Mouse (Mus musculus) embryo, embryonic 11 days (tissue): ENCODE results near the gene Hipk2.

Experiments
- DNase-seq: peaks from one replicate; pipeline ENCODE4 v3.0.0-alpha.2; 2015

Gene Hipk2

DNA sequence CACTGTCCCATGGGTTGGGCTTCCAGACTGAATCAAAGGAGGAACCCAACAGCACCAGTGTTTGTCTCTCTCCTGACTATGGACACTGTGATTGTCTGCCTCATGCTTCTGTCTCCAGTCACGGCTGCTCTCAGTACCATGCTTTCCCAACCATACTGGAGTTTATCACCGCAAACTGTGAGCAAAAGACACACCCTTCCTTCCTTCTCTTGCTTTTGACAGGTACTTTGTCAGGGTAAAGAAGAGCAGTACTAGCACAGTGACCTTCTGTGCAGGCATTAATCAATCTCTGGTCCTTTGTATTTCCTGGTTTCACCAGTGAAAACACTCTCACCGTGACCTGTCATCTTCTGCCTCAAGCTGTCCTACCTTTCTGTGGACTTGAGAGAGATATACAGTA lies 25.7 kb upstream of the Hipk2 start:
- no peak for DNase-seq

DNA sequence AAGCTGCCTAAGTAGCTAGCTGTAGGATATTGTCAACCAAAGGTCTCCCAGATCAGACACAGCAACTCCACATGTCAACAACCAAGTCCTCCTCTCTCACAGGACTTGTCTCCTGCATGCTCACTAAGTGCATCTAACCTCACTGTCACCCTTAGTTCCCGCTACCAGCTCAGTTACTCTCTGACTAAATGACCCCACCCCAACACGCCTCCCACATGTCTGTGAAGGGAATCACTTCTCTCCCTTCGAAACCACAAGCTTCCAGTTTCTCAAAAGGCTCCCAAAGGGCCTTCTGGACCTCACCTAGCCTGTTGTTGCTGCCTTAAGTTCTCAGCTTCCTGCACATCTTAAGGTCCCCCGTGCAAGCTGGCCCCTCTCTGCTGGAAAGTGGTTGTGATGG lies 25.2 kb upstream of the Hipk2 start:
- no peak for DNase-seq

DNA sequence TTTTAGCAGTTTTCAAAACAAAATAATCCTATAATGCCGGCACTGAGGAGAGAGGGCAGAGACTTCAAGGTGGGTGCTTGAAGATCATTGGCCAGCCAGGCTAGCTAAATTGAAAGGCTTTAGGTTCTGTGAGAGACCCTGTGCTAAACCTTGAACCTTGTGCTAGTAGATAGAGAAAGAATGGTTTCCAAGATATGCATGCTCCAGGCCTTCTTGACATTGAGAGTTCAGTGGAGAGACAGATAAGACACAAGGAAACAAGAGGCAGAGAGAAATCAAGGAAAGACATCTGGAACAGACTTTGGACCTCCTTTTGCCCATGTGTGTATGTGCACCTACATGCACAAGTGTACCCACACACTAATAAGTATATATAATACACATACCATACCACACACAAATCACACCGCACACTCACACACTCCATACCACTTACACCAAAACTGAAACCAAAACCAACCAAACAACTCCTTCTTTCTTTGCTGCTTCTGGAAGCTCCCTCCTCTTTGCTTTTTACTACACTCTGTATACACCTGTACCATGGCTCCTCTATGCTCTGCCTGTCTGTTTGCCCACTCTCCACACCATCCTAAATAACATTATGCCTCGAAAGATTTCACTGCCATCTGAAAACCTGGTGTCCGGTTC lies 24.6 kb upstream of the Hipk2 start:
- DNase-seq = no peak

DNA sequence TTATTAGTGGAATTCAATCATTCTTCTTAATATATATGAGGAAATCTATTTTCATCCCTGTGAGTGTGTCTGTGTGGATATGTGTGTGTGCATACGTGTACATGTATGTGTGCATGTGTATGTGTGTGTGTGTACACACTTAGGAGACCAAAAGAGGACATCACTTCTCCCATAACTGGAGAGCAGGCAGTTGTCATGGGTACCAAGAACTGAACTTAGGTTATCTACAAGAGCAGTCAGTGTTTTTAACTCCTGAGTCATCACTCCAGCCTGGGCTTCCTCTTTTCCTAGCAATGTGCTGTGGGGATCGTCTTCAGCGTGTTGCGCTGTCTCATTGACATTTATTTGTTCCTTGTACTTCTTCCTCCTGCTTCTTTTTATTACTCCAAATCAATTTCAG lies 24.1 kb upstream of the Hipk2 start:
- no peak for DNase-seq

DNA sequence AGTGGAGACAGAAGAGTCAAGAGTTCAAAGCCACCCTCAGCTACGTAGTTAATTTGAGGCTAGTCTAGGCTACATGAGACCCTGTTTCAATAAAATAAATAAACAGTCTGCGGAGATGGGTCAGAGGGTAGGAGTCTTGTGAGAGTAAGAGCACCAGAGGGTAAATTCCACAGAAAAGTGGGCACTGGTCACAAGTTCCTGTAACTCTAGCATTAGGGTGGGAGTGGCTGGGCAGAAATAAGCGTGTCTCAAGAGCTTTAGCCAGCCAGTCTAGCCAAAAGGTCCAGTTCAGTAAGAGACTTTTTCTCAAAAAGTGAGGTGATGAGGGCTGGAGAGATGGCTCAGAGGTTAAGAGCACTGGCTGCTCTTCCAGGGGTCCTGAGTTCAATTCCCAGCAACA lies 17.6 kb upstream of the Hipk2 start:
- peak; percentile 14 for DNase-seq

DNA sequence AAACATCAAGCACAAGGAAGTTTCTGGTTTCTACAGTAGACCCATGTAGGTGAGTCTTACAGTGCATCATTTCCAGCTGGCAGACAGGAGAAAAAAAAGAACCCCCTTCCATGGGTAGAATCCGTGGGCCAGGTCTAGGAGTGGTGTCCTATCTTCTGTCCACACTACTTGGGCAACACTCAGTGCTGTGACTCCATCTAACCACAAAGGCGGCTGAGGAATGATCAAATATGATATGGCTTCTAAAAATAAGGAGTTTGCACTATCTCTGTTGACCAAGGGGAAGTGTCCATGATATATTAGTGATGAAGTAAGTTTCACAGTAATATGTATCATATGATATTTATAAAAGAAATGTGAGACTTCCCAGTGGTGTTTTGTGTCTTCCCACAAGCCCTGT lies 16.1 kb upstream of the Hipk2 start:
- no peak for DNase-seq

DNA sequence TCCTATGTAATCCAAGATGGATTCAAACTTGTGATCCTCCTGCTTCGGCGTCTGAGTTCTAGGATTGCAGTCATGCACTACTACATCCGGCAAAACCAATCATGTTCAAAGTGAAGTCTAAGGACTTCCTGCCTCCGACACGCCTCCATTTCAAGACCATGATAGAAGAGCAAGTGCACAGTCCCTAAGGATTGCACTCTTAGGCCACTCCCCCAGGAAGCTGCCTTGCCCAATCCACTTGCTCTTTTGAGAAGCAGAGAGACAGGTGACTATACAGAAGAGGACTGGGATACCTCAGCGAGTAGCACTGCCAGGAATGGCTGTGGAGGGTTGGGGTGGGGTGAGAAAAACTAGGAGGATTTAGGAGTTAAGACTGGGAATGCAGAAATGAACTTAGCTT lies 13.2 kb upstream of the Hipk2 start:
- DNase-seq = no peak

DNA sequence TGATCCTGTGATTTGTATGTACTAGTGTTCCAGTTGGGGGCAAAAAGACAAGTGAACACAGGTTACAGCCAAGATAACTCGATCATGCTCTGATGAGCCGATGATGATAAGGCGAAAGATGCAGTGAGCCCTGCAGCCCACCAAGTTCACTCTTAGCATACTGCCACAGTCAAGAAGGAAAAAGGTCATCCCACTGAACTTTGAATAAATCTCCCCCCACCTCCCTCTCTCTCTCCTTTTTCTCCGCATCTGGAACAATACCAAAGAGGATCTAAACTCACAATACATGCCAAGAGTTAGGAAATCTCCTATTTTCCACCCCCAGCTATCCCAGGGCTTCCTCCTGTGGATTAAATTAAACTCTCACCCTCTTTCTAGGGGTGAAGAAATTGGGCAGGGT lies 11.5 kb upstream of the Hipk2 start:
- no peak for DNase-seq

DNA sequence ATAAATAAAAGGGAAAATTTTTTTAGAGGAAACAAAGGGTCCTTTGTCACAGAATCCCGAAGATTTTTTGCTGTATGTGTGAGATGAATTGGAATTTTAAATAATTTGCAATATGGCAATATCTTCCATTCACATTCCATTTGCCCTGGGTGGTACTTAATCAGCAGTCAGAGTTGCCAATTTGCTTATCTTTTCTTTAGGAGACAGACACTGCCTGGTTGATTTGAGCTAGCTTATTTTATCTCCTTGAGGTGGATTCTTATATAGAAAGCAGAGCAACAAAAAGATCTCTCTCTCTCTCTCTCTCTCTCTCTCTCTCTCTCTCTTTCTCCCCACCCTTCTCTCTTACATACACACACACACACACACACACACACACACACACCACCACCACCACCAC lies 9.2 kb upstream of the Hipk2 start:
- DNase-seq = no peak

DNA sequence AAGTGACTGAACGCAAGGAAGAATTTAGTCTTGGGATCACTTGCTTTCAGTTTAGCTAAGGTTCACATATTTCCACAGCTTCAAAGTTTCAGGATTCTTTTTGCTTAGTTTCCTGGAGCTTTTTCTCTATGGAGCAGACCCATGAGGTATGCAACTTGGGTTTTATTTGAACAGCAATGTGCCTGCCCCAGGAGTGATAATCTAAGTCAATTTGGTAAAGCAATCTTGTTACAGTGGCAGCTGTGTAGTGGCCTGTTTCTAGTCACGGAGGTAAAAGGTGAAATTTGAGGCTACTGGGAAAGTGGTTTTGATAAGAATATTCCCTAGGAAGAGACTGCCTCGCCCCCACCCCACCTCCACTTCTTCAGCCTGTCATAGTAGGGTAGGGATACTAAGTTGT lies 8.5 kb upstream of the Hipk2 start:
- DNase-seq = no peak

DNA sequence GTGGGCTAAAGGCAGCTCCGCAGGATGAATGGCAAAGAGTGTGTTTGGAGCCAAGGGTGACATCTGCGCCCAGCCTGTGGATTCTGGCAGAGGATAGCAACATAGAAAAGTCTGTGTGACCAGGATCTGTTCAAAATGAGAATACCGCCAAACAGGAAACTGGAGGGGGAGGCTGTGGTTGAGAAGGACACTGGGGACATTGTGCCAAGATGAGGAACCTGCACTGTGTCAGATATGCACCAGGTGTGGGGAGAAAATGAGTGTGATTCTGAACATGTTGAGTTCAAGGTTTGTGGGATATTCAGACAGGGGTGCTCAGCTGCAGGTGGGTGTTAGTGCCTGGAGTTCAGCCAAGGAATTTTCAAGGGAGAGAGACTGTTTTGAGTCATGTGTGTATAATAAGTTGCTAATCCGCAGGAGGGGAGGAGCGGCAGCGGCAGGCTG lies 6.8 kb upstream of the Hipk2 start:
- DNase-seq = no peak

DNA sequence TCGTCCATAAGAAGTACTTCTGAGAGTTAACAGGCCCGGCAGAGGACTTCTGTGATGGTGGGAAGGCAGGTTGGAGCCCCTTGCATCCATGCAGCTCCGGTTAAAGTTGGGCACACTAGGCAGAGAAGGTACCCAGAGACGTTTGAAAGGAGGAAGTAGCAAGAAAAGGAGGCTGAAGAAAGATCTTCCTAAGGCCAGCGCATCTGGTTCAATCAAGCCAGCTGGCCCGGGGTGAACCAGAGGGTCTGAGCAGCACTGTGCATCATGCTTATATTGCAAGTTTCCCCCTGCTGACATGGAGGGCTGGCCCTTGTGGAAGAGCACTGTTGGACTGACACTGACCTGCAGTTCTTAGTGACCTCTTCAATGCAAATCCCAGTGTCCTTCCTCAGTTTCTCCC lies 6.0 kb upstream of the Hipk2 start:
- no peak for DNase-seq

DNA sequence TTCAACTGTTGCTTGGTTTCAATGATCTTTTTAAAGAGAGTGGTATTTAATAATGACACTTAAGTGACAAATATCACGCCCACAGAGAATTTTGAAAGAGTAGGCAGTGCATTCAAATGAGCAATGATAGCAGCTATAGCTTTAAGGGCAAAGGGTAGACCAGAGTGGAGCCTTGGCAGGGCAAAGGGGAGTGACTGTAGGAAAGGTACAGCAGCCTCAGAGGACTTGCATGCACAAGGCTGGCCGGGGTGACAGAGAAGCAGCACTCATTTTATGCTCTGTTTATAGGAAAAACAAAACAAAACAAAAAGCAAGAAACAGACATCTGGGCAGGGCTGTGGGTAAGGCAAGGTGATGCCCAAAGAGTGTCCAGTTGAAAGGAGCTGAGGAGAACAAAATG lies 5.5 kb upstream of the Hipk2 start:
- DNase-seq = no peak

DNA sequence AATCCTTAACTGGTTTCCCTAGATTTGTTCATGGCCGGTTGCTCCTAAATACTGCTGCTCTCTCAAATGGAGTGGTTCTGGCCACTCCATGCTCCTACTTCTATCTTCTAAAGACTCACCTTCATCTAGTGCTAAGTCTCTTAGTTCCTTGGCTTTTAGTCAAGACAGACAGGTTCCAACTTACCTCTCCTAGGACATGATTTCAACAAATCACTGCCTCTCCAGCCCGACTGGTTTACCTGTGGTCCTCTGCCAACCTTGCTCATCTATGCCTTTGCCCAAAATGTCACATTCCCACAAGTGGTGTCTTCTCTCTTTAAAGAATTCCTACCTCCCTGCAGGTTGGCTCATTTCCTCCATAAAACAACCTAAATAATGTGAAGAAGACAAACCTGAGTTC lies 1.7 kb upstream of the Hipk2 start:
- no peak for DNase-seq

DNA sequence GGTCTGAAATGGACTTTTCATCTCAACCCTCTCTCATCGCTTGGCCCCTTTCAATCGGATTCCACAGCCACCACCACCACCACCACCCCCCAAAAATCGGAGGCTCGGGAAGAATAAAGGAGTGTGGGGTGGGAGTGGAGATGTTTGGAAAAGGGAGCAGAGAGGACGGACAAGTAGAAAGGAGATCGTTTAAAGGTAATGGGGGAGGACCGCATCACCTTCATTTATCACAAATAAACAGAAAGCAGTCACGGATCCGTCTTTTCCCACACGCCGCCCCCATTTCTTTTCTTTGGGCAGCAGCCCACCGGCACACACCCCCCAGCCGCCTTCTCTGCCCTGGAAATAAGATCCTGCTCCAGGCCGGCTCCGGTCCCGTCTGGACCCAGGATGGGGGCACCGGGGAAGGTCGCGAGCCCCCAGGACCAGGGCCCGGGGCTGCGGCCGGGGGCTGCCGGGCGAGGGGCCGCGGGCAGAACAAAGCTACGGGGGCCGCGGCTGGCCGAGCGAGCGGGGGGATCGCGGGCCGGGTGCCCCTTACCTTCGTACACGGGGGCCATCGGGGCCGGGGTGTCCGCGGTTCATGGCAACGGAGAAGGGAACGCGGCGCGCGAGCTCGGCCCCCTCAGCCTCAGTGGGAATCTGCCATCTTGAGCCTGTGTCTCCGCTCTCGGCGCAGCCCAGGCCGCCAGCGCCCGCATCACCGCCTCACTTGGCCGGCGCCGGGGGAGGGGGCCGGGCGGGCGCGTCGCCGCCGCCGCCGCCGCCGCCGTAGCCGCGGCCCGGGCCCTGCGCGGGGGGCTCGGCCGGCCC lies 501 bp downstream of the Hipk2 start, which contains the start of gene Tbxas1:
TSS of gene Tbxas1 (plus strand) at position 147 of the 813 bp plus-strand sequence.
- peak; percentile 79 for DNase-seq

DNA sequence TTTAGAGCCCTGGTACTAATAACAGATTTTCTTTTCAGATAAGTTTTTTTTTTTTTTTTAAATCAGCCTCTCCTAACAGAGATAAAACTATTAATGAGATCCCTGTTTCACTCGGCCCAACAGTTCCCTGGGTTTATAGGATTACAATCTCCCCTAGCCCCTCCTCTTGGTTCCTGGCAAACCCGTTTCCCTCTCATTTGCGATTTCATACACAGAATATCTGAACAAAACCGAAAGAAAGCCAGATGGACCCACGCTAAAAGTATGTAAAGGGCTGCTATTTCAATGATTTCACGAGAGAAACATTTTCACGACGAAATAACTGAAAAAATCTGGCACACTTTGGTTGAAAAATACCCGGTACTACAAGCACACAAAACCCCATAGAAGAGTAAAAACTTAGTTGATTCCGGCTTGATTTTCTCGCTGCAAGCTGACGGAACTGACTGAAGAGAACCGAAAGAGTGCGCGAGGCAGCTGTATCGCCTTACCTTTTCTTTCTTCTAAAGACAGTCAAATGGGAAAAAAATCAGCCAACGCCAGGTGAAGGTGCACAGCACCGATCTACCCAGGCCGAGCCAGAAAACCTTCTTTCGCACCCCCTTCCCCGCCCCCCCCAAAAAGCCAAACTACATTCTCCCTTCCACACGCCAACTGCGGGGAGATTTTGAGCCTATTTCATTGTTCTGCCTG lies 1.3 kb downstream of the Hipk2 start:
- DNase-seq = peak; percentile 57

DNA sequence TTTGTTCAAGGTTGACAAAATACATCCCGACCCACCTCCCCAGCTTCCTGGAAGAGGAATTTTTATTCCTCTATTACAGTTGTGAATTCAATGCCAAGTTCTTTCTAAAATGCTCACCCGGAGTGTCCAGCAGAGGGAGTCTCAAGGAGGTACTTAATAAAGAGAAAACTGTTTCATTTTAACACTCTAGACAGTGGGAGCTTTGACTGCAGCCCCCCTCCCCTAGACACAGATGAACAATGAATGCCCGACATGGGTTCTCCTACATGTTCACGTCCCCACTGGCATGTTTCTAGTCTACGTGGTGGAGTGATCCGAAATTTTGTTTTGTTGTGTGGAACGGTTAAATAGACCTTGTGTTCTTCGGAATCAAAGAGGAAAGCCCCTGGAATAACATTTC lies 1.9 kb downstream of the Hipk2 start:
- DNase-seq = peak; percentile 83

DNA sequence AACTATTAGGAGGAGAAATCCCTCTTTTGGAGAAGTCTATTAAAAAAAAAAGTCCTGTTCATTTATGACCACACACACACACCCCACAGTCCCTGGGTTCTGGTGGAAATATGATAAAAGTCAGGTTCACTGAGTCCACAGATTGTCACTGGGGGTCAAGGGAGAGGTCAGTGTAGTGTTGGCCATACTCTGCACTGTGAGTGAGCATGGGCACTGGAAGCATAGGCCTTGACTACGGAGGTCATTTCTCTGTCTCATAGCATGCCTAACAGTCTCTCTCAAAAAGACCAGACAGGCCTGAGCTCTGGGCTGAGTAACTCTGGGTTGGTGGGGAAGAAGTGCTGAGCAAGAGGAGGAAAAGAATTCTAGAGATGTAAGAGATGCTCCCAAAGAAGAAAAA lies 2.6 kb downstream of the Hipk2 start:
- DNase-seq = no peak

DNA sequence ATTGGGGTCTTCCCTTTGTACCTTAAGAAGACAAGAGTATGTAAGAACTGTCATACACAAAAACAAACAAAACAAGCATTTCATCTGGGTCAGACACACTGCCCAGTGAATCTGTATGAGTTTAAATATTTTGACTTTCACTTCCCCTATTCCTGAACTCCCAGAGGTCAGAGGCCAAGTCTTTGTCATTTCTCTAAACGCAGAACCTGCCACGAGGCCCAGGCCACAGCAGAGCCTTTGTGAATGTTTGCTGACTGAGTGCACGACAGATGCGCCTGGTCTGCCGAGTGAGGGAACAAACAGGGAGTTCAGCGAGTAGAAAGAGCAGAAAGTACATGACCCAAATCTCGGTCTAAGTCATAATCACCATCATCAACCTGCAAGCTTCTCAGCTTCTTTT lies 4.9 kb downstream of the Hipk2 start:
- peak; percentile 63 for DNase-seq

DNA sequence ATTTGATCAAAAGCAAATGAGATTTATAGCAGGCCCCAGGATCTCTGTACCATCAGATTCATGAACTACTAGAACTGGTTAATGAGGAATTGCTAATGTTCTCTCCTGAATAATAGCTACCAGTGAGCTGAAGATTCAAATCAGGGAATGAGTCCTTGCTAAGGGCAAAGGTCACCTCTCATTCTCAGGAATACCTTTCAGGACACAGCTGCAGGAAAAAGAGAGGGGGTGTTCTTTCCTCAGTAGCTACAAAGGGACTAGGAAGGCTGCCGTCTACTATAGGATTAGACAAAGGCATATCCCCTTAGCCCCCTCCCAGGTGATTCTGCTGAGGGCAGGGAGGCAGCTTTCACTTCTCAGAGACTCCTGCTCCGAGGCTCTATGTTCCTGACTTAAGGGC lies 5.9 kb downstream of the Hipk2 start:
- DNase-seq = no peak

DNA sequence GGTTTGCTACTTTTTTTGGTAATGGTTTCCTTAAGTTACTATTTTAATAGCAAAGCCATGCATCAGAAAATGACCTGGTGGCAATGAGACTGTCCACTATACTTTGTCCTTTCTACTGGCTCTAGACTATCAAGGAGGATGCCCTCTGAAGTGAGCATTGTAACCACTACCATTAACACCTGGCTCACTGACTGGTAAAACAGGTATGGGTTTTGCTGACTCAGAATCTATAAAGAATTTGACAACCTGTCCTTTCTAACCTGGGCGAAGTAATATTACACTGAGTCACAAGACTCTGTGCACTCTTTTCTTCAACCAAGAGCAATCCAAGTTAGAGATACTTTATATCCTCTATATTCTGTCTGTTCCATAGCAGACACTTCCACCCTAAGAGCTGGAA lies 7.0 kb downstream of the Hipk2 start:
- no peak for DNase-seq

DNA sequence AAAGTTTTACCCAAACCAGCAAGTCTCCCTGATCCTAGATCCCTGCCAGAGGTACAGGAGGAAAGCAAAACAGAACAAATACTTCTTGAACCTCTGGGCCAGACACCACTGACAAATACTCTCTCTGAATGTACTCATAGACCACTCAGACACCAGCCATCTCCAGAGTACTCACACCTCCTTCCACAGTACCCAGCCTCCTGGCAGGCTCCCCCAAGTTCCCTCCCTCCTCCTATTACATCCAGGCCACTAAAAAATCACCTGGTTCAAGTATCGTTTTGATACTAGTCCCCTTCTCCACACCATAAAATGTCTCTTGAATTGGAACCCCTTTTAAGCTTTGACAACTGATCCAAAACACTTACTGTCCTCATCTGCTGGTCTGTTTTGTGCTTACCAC lies 8.7 kb downstream of the Hipk2 start:
- no peak for DNase-seq

DNA sequence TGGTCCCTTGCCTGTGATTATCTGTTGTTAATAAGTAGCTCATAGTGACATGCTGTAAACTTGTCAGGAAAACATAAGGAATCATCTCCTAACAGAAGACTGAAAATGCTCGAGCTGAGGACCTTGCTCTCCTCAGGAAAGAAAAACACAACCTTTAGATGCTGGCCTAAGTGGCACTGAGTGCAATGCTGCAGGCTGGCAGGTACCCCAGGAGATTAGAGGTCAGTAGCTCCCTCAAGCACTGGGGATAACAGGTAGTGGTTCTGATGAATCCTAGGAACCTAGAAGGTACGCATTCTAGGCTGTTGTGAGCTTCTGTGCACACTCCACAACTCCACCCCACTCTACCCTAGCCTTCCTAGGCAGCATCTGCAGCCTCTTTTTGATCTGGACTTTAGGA lies 9.2 kb downstream of the Hipk2 start:
- DNase-seq = no peak

DNA sequence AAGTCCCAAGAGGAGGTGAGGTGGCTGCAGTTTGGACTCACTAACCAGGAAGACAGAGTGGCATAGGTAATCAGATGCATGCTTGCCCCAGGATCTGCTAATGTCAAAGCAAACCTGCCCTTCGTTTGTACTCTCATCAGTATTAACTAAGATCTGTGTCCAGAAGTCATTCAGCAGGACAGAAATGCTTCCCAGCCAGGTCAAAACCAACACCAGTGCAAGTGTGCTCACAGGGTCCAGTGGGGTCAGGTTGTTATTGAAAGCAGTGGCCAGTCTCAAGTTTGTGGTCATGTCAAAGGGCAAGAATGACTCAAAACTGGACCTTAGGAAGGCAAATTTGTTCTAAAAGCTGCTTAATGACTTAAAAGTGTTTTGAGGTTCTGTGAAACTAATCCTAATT lies 9.6 kb downstream of the Hipk2 start:
- DNase-seq = no peak
